Mouse (Mus musculus): ENCODE results near the gene Ccser1.

- TF ChIP-seq TAL1 (IDR thresholded peaks at IDR 0.05; ENCODE audit: low read length) (no peak), GATA1 (IDR thresholded peaks at IDR 0.05; ENCODE audit: low read length) (no peak)
These were observed 585.7 kb downstream of the Ccser1 start for GRCm38 (mm10) chr6:61765801-61766200.
